Mouse (Mus musculus) heart, adult 2 months (tissue): ENCODE results near the gene Mocs2. TPM values are rescaled to one million over a fixed set of nuclear protein-coding genes. Genes with fewer than 3 reads are reported as not detected.
A peak's percentile ranks its signal among the peaks of the same experiment; 100 is the strongest.

Experiments used
- DNase-seq, 2 experiments: peaks; one replicate each; pipeline ENCODE4 v3.0.0; 2021
- H3K27ac ChIP-seq: fragments of 200-600 bp; 2 replicates; pipeline ENCODE4 v1.8.1; 2022
- H3K27me3 ChIP-seq: fragments of 200-500 bp; 2 replicates; pipeline ENCODE4 v1.6.1; 2012; ENCODE audit warnings: mild to moderate bottlenecking, low read length, inconsistent platforms, mixed read lengths; ENCODE audit not compliant: control insufficient read depth, insufficient read depth
- H3K36me3 ChIP-seq: fragments of 200-500 bp; 2 replicates; pipeline ENCODE4 v1.6.1; 2012; ENCODE audit warnings: low read length, inconsistent platforms; ENCODE audit not compliant: control insufficient read depth, insufficient read depth
- H3K4me1 ChIP-seq: fragments of 200-500 bp; 2 replicates; pipeline ENCODE4 v1.6.1; 2011; ENCODE audit warnings: low read length; ENCODE audit not compliant: control insufficient read depth, insufficient read depth
- H3K4me3 ChIP-seq: fragments of 200-600 bp; 2 replicates; pipeline ENCODE4 v1.8.1; 2022
- H3K79me2 ChIP-seq: fragments of 200-500 bp; replicated peaks from 2 replicates; pipeline ENCODE4 v1.6.1; 2012; ENCODE audit warnings: mild to moderate bottlenecking, inconsistent platforms, low read length, moderate library complexity, mixed read lengths; ENCODE audit not compliant: control insufficient read depth, insufficient read depth
- H3K9ac ChIP-seq: fragments of 200-500 bp; 2 replicates; pipeline ENCODE4 v1.6.1; 2012; ENCODE audit warnings: low read depth, mild to moderate bottlenecking, control low read depth, inconsistent platforms, low read length, mixed read lengths
- CTCF ChIP-seq: fragments of 200-600 bp; IDR thresholded peaks from 2 replicates; pipeline ENCODE4 v1.8.1; 2022; ENCODE audit warnings: antibody characterized with exemption, mild to moderate bottlenecking, moderate library complexity
- EP300 ChIP-seq: fragments of 200-500 bp; IDR thresholded peaks from 2 replicates; pipeline ENCODE4 v1.6.1; 2011; ENCODE audit warnings: low read depth, low read length, control low read depth; ENCODE audit not compliant: insufficient read depth
- POLR2A ChIP-seq: fragments of 200-500 bp; IDR thresholded peaks from 2 replicates; pipeline ENCODE4 v1.6.1; 2011; ENCODE audit warnings: mild to moderate bottlenecking, low read depth, low read length, control low read depth; ENCODE audit not compliant: insufficient read depth
- WGBS: fragments of 180-500 bp; shearing (Covaris S2); methylation state at CpG from one replicate; pipeline ENCODE4 v1.1.7; 2018; 5-methylcytosine and 5-hydroxymethylcytosine counted together
- intact Hi-C: fragments of 180-260 bp; cut with DNase I; formaldehyde crosslinking; loops from one replicate; pipeline ENCODE4 v1.15.1; 2025
- polyA plus RNA-seq: library from polyadenylated mRNA; depleted of rRNA; stranded (reverse); fragments of >200 nt; gene quantifications from 2 replicates; pipeline ENCODE4 v1.2.3, GENCODE M21; 2012
- total RNA-seq, 2 experiments: library from RNA; stranded (reverse); gene quantifications; 2 replicates each; pipeline ENCODE4 v1.2.3; 2021

The Mocs2 gene
- total and polyA plus RNA-seq, 3 experiments = 17.1 to 32.5 (median 30.6) TPM

- intact Hi-C loops = no loop called here
- H3K27me3 ChIP-seq = no peaks in the 10 kb centered on the region
- no peak overlapping the region for H3K9ac ChIP-seq
- H3K4me1 ChIP-seq = peaks cover 3% of the 10 kb centered on the region
- H3K27ac ChIP-seq = no peak overlapping the region
- 0 out of 2 replicates have a peak, but pooled peaks cover 2% of the 10 kb centered on the region for H3K36me3 ChIP-seq
- WGBS = 59% methylated on average over 6 of the region's 6 CpGs
- H3K4me3 ChIP-seq = no peak overlapping the region
- peak in 1 of 2 experiments; percentile 29 for DNase-seq
- no peaks in the 10 kb centered on the region for H3K79me2 ChIP-seq
- no peak for TF ChIP-seq EP300
- TF ChIP-seq POLR2A = no peak
- TF ChIP-seq CTCF = no peak
These were observed 27.8 kb downstream of the Mocs2 start for GRCm38 (mm10) chr13:114845804-114846203.

- no peak overlapping the region for H3K4me3 ChIP-seq
- WGBS = 59% methylated on average over 3 of the region's 3 CpGs
- 0 out of 2 replicates have a peak, but pooled peaks cover 2% of the 10 kb centered on the region for H3K36me3 ChIP-seq
These were observed 30.9 kb downstream of the Mocs2 start for GRCm38 (mm10) chr13:114848945-114849344.

GRCm38 (mm10) chr13:114852264-114853111, 34.5 kb downstream of the Mocs2 start:
- Histone ChIP-seq H3K79me2 (no peaks in the 10 kb centered on the region), H3K27me3 (no peaks in the 10 kb centered on the region), H3K36me3 (no peaks in the 10 kb centered on the region), H3K9ac (no peak overlapping the region), H3K27ac (no peak overlapping the region), H3K4me3 (no peak overlapping the region), H3K4me1 (no peaks in the 10 kb centered on the region)
- TF ChIP-seq EP300 (no peak), CTCF (no peak), POLR2A (no peak)
- intact Hi-C loops = no loop called here
- WGBS = 66% methylated on average over 6 of the region's 6 CpGs
- no peak for DNase-seq

More at GRCm38 (mm10) chr13:114848945-114849344, 30.9 kb downstream of the Mocs2 start:
- intact Hi-C loops = no loop called here
- no peak for TF ChIP-seq CTCF
- TF ChIP-seq EP300 = no peak
- TF ChIP-seq POLR2A = no peak
- Histone ChIP-seq H3K27ac (no peak overlapping the region), H3K4me1 (peaks cover 3% of the 10 kb centered on the region), H3K9ac (no peak overlapping the region), H3K27me3 (no peaks in the 10 kb centered on the region), H3K79me2 (no peaks in the 10 kb centered on the region)
- DNase-seq = no peak

GRCm38 (mm10) chr13:114853152-114853551, 35.1 kb downstream of the Mocs2 start:
- intact Hi-C loops = no loop called here
- Histone ChIP-seq H3K79me2 (no peaks in the 10 kb centered on the region; the same call in 1 of the 2 replicates), H3K36me3 (no peaks in the 10 kb centered on the region), H3K9ac (no peak overlapping the region), H3K27ac (no peak overlapping the region), H3K4me3 (no peak overlapping the region), H3K4me1 (no peaks in the 10 kb centered on the region), H3K27me3 (no peaks in the 10 kb centered on the region)
- no peak for DNase-seq
- TF ChIP-seq POLR2A (no peak), EP300 (no peak), CTCF (no peak)
- WGBS = 93% methylated on average over 2 of the region's 2 CpGs

GRCm38 (mm10) chr13:114854023-114854422, 36.0 kb downstream of the Mocs2 start:
- no peak for DNase-seq
- H3K27me3 ChIP-seq = no peaks in the 10 kb centered on the region
- 92% methylated on average over 6 of the region's 6 CpGs for WGBS

GRCm38 (mm10) chr13:114854428-114854827, 36.4 kb downstream of the Mocs2 start:
- WGBS = 94% methylated on average over 3 of the region's 3 CpGs

More at GRCm38 (mm10) chr13:114854023-114854422, 36.0 kb downstream of the Mocs2 start:
- Histone ChIP-seq H3K27ac (no peak overlapping the region), H3K36me3 (no peaks in the 10 kb centered on the region), H3K4me1 (no peaks in the 10 kb centered on the region), H3K9ac (no peak overlapping the region), H3K4me3 (no peak overlapping the region), H3K79me2 (no peaks in the 10 kb centered on the region; the same call in 1 of the 2 replicates)
- no peak for TF ChIP-seq EP300
- TF ChIP-seq POLR2A = no peak
- no peak for TF ChIP-seq CTCF
- intact Hi-C loops = no loop called here

More at GRCm38 (mm10) chr13:114854428-114854827, 36.4 kb downstream of the Mocs2 start:
- Histone ChIP-seq H3K27me3 (no peaks in the 10 kb centered on the region), H3K27ac (no peak overlapping the region), H3K4me3 (no peak overlapping the region), H3K4me1 (no peaks in the 10 kb centered on the region), H3K79me2 (no peaks in the 10 kb centered on the region; the same call in 1 of the 2 replicates), H3K36me3 (no peaks in the 10 kb centered on the region), H3K9ac (no peak overlapping the region)
- TF ChIP-seq EP300 = no peak
- TF ChIP-seq CTCF = no peak
- TF ChIP-seq POLR2A = no peak
- intact Hi-C loops = no loop called here
- no peak for DNase-seq
